Mouse (Mus musculus) olfactory bulb, adult 2 months (tissue): ENCODE measurements around the gene Klhl3.

Experiments
- CTCF ChIP-seq: fragments of 200-500 bp; IDR thresholded peaks from 2 replicates; pipeline ENCODE4 v1.5.1; 2012; ENCODE audit warnings: low read depth, mild to moderate bottlenecking, low read length, moderate library complexity; ENCODE audit not compliant: insufficient read depth
- POLR2A ChIP-seq: fragments of 200-500 bp; IDR thresholded peaks from 2 replicates; pipeline ENCODE4 v1.6.1; 2012; ENCODE audit warnings: mild to moderate bottlenecking, low read depth, low read length, moderate library complexity; ENCODE audit not compliant: insufficient read depth

- TF ChIP-seq POLR2A (no peak), CTCF (no peak)
Measured at GRCm38 (mm10) chr13:58009275-58009674, 104.1 kb downstream of the Klhl3 start.
